Mouse (Mus musculus): ENCODE results near the gene Scgb1a1.
A peak's percentile ranks its signal among the peaks of the same experiment; 100 is the strongest.
"Not testable (repeated sequence)": the region's sequence is repeated elsewhere in the genome, so short reads cannot be mapped to it uniquely, and the experiment has no call there.

Gene Scgb1a1

GRCm38 (mm10) chr19:9087821-9088220, at the start of gene Scgb1a1:
Scgb1a1 (minus strand) TSS chr19:9087958.
- DNase-seq (ENCODE audit: low read depth, low spot score) = no peak

GRCm38 (mm10) chr19:9137159-9137558, 49.4 kb upstream of the Scgb1a1 start:
- DNase-seq (ENCODE audit: low read depth, low spot score) = no peak

- DNase-seq (ENCODE audit: low read depth, low spot score) = peak; percentile 91
Observed at GRCm38 (mm10) chr19:9135512-9136331, 48.0 kb upstream of the Scgb1a1 start, which contains the start of gene Asrgl1. Asrgl1 (minus strand) TSS chr19:9135636.

- peak; percentile 43 for DNase-seq (ENCODE audit: low read depth, low spot score)
Observed at GRCm38 (mm10) chr19:9134746-9135511, 47.2 kb upstream of the Scgb1a1 start.

GRCm38 (mm10) chr19:9129996-9130395, 42.2 kb upstream of the Scgb1a1 start:
- DNase-seq (ENCODE audit: low read depth, low spot score) = no peak

- DNase-seq (ENCODE audit: low read depth, low spot score) = no peak
Observed at GRCm38 (mm10) chr19:9128499-9129194, 40.9 kb upstream of the Scgb1a1 start.

GRCm38 (mm10) chr19:9123986-9124385, 36.2 kb upstream of the Scgb1a1 start:
- not testable (repeated sequence) for DNase-seq (ENCODE audit: low read depth, low spot score)

GRCm38 (mm10) chr19:9122390-9122789, 34.6 kb upstream of the Scgb1a1 start:
- no peak for DNase-seq (ENCODE audit: low read depth, low spot score)

GRCm38 (mm10) chr19:9119655-9120425, 32.1 kb upstream of the Scgb1a1 start:
- no peak for DNase-seq (ENCODE audit: low read depth, low spot score)

- no peak for DNase-seq (ENCODE audit: low read depth, low spot score)
Observed at GRCm38 (mm10) chr19:9117275-9117674, 29.5 kb upstream of the Scgb1a1 start.

GRCm38 (mm10) chr19:9116268-9116667, 28.5 kb upstream of the Scgb1a1 start:
- DNase-seq (ENCODE audit: low read depth, low spot score) = no peak

- no peak for DNase-seq (ENCODE audit: low read depth, low spot score)
Observed at GRCm38 (mm10) chr19:9112043-9112442, 24.3 kb upstream of the Scgb1a1 start.

GRCm38 (mm10) chr19:9110182-9110869, 22.6 kb upstream of the Scgb1a1 start:
- DNase-seq (ENCODE audit: low read depth, low spot score) = peak; percentile 75

GRCm38 (mm10) chr19:9108536-9108935, 20.8 kb upstream of the Scgb1a1 start:
- no peak for DNase-seq (ENCODE audit: low read depth, low spot score)

GRCm38 (mm10) chr19:9107379-9107755, 19.6 kb upstream of the Scgb1a1 start:
- DNase-seq (ENCODE audit: low read depth, low spot score) = no peak

- DNase-seq (ENCODE audit: low read depth, low spot score) = peak; percentile 57
Observed at GRCm38 (mm10) chr19:9106751-9107378, 19.1 kb upstream of the Scgb1a1 start.

GRCm38 (mm10) chr19:9106096-9106495, 18.3 kb upstream of the Scgb1a1 start:
- peak; percentile 55 for DNase-seq (ENCODE audit: low read depth, low spot score)

GRCm38 (mm10) chr19:9105101-9105685, 17.4 kb upstream of the Scgb1a1 start:
- DNase-seq (ENCODE audit: low read depth, low spot score) = no peak

- no peak for DNase-seq (ENCODE audit: low read depth, low spot score)
Observed at GRCm38 (mm10) chr19:9103986-9104385, 16.2 kb upstream of the Scgb1a1 start.

GRCm38 (mm10) chr19:9101062-9101457, 13.3 kb upstream of the Scgb1a1 start:
- DNase-seq (ENCODE audit: low read depth, low spot score) = no peak

All from R1 (cell line).